Mouse (Mus musculus): ENCODE results near the gene Acsm1. TPM values are rescaled to one million over a fixed set of nuclear protein-coding genes. Genes with fewer than 3 reads are reported as not detected.
"Not testable (repeated sequence)": the region's sequence is repeated elsewhere in the genome, so short reads cannot be mapped to it uniquely, and the experiment has no call there.

Acsm1 gene
- polyA plus RNA-seq (2016; fragmentation: Nextera tagmentation; extraction: Ambion mirVana): not detected in 2 replicates

GRCm38 (mm10) chr7:119606664-119607076, at the start of gene Acsm1:
TSS of gene Acsm1 (plus strand) at chr7:119607026.
- H3K36me3 ChIP-seq: no peaks in the 10 kb centered on the region
- no peak within 1 kb of the TSS for H3K4me3 ChIP-seq
- H3K9me3 ChIP-seq: no peaks in the 10 kb centered on the region
- H3K9ac ChIP-seq: no peak within 1 kb of the TSS
- no peak within 1 kb of the TSS for H3K4me2 ChIP-seq (replicated peaks)
- no peaks in the 10 kb centered on the region for H3K4me1 ChIP-seq
- ATAC-seq (ENCODE audit: low FRiP score, low read depth): no peak
- no peak within 1 kb of the TSS for H3K27ac ChIP-seq
- 89% methylated on average over 5 of the region's 5 CpGs for WGBS
- no peaks in the 10 kb centered on the region for H3K27me3 ChIP-seq (replicated peaks)

DNA sequence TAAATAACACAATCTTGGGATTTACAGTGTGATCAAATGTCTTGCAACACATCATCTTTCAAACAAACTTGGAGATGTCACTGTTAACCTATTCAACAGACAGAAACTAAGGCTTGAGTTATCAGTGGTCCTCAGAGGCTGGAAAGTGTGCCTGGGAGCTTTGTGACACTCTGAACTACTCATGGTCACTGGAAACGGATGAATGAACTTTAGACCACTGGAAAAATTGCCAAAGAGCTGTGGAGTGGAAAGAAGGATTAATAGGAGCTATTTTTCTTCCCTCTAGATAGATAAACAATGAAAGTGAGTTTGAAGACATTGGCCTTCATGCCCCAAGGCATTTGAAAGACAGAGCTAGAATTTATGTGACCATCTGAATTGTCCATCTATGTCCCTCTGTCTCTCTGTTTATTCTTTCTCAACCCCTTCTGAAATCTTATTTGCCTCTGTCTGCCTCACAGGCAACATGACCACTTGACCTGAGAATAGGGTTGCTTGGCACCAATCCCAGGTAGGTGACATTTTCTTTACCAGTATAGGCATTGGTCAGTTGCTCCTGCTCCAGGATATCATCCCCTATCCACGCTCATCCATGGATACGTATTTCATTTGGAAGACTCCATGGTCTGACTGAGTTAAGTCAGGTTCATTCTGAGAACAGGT, 46.9 kb upstream of the Acsm1 start:
- no peaks in the 10 kb centered on the region for H3K4me1 ChIP-seq
- H3K27ac ChIP-seq: no peak overlapping the region
- ATAC-seq (ENCODE audit: low FRiP score, low read depth): no peak
- no peak overlapping the region for H3K9ac ChIP-seq
- no peaks in the 10 kb centered on the region for H3K36me3 ChIP-seq
- no peaks in the 10 kb centered on the region for H3K27me3 ChIP-seq (replicated peaks)
- no peak overlapping the region for H3K4me2 ChIP-seq (replicated peaks)
- 73% methylated on average over 3 of the region's 3 CpGs for WGBS
- H3K9me3 ChIP-seq: no peaks in the 10 kb centered on the region
- no peak overlapping the region for H3K4me3 ChIP-seq

DNA sequence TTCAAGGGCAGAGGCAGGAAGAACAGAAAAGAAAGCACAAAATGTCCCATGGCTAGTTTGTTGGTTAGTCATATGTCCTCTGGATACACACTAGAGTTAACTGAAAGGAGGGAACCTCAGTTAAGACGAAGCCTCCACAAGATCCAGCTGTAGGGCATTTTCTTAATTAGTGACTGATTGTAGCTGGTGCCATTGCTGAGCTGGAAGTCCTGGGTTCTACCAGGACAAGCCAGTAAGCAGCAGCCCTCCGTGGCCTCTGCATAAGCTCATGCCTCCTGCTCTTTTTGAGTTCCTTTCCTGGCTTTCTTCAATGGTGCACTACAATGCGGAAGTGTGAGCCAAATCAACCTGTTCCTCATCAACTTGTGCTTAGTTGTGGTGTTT, 46.4 kb upstream of the Acsm1 start:
- no peaks in the 10 kb centered on the region for H3K4me1 ChIP-seq
- 86% methylated on average over 3 of the region's 3 CpGs for WGBS
- no peaks in the 10 kb centered on the region for H3K27me3 ChIP-seq (replicated peaks)
- no peak for ATAC-seq (ENCODE audit: low FRiP score, low read depth)
- H3K27ac ChIP-seq: no peak overlapping the region
- no peak overlapping the region for H3K4me2 ChIP-seq (replicated peaks)
- H3K9me3 ChIP-seq: no peaks in the 10 kb centered on the region
- H3K4me3 ChIP-seq: no peak overlapping the region
- no peaks in the 10 kb centered on the region for H3K36me3 ChIP-seq
- H3K9ac ChIP-seq: no peak overlapping the region

GRCm38 (mm10) chr7:119561441-119561840, 45.4 kb upstream of the Acsm1 start:
- Histone ChIP-seq H3K4me1 (no peaks in the 10 kb centered on the region), H3K4me2 (replicated peaks) (no peak overlapping the region), H3K9me3 (no peaks in the 10 kb centered on the region), H3K27me3 (replicated peaks) (no peaks in the 10 kb centered on the region), H3K27ac (no peak overlapping the region), H3K36me3 (no peaks in the 10 kb centered on the region), H3K9ac (no peak overlapping the region), H3K4me3 (no peak overlapping the region)
- WGBS: 58% methylated on average over 4 of the region's 4 CpGs
- ATAC-seq (ENCODE audit: low FRiP score, low read depth): no peak

DNA sequence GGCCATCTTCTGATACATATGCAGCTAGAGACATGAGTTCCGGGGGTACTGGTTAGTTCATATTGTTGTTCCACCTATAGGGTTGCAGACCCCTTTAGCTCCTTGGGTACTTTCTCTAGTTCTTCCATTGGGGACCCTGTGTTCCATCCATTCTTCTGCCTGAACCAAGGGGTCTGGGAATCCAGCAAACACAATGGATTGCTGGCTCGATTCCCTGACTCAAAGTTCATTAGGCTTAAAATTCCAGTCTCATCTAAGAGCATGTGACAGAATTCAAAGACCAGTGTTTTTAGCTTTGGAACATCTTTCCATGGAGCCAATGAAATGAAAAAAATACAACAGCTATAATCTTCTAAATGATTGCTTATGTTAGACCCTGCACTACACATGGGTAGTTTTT, 44.4 kb upstream of the Acsm1 start:
- not testable (repeated sequence) for H3K27ac ChIP-seq; H3K27me3 ChIP-seq (replicated peaks); H3K4me2 ChIP-seq (replicated peaks); ATAC-seq (ENCODE audit: low FRiP score, low read depth); H3K9ac ChIP-seq; H3K4me3 ChIP-seq; H3K36me3 ChIP-seq; H3K9me3 ChIP-seq; H3K4me1 ChIP-seq
- WGBS: 90% methylated on average over 2 of the region's 2 CpGs

- Histone ChIP-seq H3K9ac (no peak overlapping the region), H3K36me3 (no peaks in the 10 kb centered on the region), H3K4me1 (no peaks in the 10 kb centered on the region), H3K4me2 (replicated peaks) (no peak overlapping the region), H3K27me3 (replicated peaks) (no peaks in the 10 kb centered on the region), H3K27ac (no peak overlapping the region), H3K4me3 (no peak overlapping the region), H3K9me3 (no peaks in the 10 kb centered on the region)
- WGBS: 75% methylated on average over 3 of the region's 3 CpGs
- ATAC-seq (ENCODE audit: low FRiP score, low read depth): no peak
Observed at GRCm38 (mm10) chr7:119594530-119595107, 12.2 kb upstream of the Acsm1 start.

DNA sequence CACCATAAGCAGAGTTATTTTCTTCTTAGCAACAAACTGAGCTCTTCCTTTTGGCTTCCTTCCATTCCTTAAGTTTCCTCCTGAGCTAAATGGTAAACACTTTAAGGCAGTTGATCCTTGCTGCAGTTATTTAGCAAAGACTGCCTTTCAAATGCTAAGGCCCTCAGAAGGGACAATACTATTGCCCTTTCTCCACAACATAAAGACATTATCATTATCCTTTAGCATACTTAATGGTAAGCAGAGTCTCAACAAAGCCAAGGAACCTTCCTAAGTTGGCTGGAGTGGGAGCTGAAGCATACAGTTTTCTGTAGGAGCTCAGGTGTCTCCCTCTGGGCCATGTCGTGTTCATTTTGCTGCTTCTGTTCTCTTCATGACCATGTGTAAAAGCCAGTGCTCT, 11.5 kb upstream of the Acsm1 start:
- no peaks in the 10 kb centered on the region for H3K27me3 ChIP-seq (replicated peaks)

GRCm38 (mm10) chr7:119596536-119596935, 10.3 kb upstream of the Acsm1 start:
- H3K9me3 ChIP-seq: no peaks in the 10 kb centered on the region
- no peaks in the 10 kb centered on the region for H3K27me3 ChIP-seq (replicated peaks)
- no peaks in the 10 kb centered on the region for H3K36me3 ChIP-seq
- no peak overlapping the region for H3K9ac ChIP-seq
- no peak overlapping the region for H3K4me3 ChIP-seq
- H3K27ac ChIP-seq: no peak overlapping the region
- H3K4me1 ChIP-seq: no peaks in the 10 kb centered on the region
- no peak for ATAC-seq (ENCODE audit: low FRiP score, low read depth)
- 70% methylated on average over 2 of the region's 2 CpGs for WGBS
- H3K4me2 ChIP-seq (replicated peaks): no peak overlapping the region

More for the DNA sequence above, 11.5 kb upstream of the Acsm1 start:
- no peak overlapping the region for H3K9ac ChIP-seq
- H3K4me3 ChIP-seq: no peak overlapping the region
- no peak overlapping the region for H3K4me2 ChIP-seq (replicated peaks)
- H3K36me3 ChIP-seq: no peaks in the 10 kb centered on the region
- no peak for ATAC-seq (ENCODE audit: low FRiP score, low read depth)
- no peak overlapping the region for H3K27ac ChIP-seq
- WGBS: 30% methylated on average over 1 of the region's 1 CpGs
- no peaks in the 10 kb centered on the region for H3K9me3 ChIP-seq
- H3K4me1 ChIP-seq: no peaks in the 10 kb centered on the region

- Histone ChIP-seq H3K27ac (no peak overlapping the region), H3K36me3 (no peaks in the 10 kb centered on the region), H3K4me2 (replicated peaks) (no peak overlapping the region), H3K9me3 (no peaks in the 10 kb centered on the region), H3K4me1 (no peaks in the 10 kb centered on the region), H3K9ac (no peak overlapping the region), H3K4me3 (no peak overlapping the region), H3K27me3 (replicated peaks) (no peaks in the 10 kb centered on the region)
- no peak for ATAC-seq (ENCODE audit: low FRiP score, low read depth)
- 87% methylated on average over 2 of the region's 2 CpGs for WGBS
Observed at GRCm38 (mm10) chr7:119601195-119601953, 5.5 kb upstream of the Acsm1 start.

- Histone ChIP-seq H3K4me3 (no peak overlapping the region), H3K9ac (no peak overlapping the region), H3K4me2 (replicated peaks) (no peak overlapping the region), H3K27ac (no peak overlapping the region), H3K4me1 (no peaks in the 10 kb centered on the region), H3K9me3 (no peaks in the 10 kb centered on the region), H3K27me3 (replicated peaks) (no peaks in the 10 kb centered on the region), H3K36me3 (no peaks in the 10 kb centered on the region)
- no peak for ATAC-seq (ENCODE audit: low FRiP score, low read depth)
- 83% methylated on average over 1 of the region's 1 CpGs for WGBS
Observed at GRCm38 (mm10) chr7:119601954-119602317, 4.9 kb upstream of the Acsm1 start.

DNA sequence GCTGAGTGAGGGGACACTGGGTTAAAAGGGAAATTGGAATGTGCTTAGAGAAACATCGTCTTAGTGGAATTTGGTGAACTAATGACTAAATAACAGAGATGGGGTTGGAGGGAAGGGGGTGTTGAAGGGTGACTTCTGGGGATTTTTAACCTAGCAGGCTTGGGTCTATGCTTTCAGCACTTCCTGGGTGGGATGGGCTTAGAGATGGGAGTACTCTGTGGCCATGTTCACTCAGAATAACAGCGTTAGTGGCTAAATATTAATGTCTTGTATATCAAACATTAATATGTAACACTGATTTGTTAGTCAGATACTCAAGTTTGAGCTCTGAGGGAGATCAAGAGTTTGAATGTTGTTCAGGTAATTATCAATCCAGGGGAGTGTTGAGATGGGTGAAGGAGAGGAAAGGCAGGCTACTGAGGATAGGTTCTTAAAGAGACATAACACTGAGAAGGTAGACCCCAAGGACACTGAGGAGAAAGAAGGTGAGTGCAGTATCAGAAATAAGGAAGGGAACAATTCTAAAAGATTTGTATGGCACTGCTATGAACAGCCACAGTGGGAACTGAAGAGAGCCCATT, 1.8 kb upstream of the Acsm1 start:
- Histone ChIP-seq H3K36me3 (no peaks in the 10 kb centered on the region), H3K4me2 (replicated peaks) (no peak overlapping the region), H3K27me3 (replicated peaks) (no peaks in the 10 kb centered on the region), H3K4me1 (no peaks in the 10 kb centered on the region), H3K27ac (no peak overlapping the region), H3K9me3 (no peaks in the 10 kb centered on the region), H3K9ac (no peak overlapping the region), H3K4me3 (no peak overlapping the region)
- no peak for ATAC-seq (ENCODE audit: low FRiP score, low read depth)
- 92% methylated on average over 2 of the region's 2 CpGs for WGBS

DNA sequence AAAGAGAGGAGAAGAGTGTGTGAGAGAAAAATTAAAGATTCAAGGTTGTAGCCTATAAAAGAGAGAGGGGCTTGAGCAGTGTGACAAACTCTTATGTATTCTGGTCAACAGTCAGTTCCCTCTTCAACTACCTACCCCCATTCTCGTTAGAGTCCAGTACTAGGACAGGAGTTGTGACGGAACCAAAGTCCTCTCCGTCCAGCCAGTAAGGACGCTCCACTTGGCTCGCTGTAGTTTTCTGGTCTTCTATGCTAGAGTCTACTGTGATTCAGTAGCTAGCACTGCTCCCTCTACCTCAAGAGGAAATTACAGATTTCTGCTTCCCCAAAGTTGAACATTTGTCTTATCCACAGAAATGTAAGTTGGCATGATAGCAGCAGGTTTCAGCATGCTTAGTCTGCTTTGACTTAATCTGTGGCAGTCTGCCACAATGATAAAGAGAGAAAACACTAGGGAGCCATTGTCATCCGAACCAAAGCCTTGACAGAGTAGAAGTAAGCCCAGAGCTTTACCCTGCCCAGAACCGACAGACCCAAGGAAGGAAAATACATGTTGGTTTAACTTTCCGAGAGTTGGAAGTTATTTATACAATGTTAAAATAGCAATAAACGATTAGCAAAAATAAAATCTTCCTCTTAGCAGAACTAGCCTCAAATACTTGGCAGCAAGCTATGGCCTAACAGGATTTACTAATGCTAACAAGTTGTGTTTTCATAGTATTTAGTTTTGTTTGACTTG, 731 bp upstream of the Acsm1 start:
- no peaks in the 10 kb centered on the region for H3K4me1 ChIP-seq
- no peaks in the 10 kb centered on the region for H3K9me3 ChIP-seq
- no peak for ATAC-seq (ENCODE audit: low FRiP score, low read depth)
- no peak overlapping the region for H3K9ac ChIP-seq
- 83% methylated on average over 9 of the region's 9 CpGs for WGBS
- H3K27me3 ChIP-seq (replicated peaks): no peaks in the 10 kb centered on the region
- H3K4me3 ChIP-seq: no peak overlapping the region
- H3K4me2 ChIP-seq (replicated peaks): no peak overlapping the region
- no peaks in the 10 kb centered on the region for H3K36me3 ChIP-seq
- no peak overlapping the region for H3K27ac ChIP-seq

Measured in neural tube, embryonic 12.5 days (tissue).